Mouse (Mus musculus) erythroblast, embryonic 14.5 days (primary cell): ENCODE results near the gene Sfswap.

Experiments used
- GATA1 ChIP-seq: IDR thresholded peaks from 2 replicates; pipeline ENCODE4 v1.6.1; 2012; ENCODE audit warnings: low read length, inconsistent platforms, mixed read lengths
- TAL1 ChIP-seq: IDR thresholded peaks from 3 replicates; pipeline ENCODE4 v1.6.1; 2012; ENCODE audit warnings: low read length, inconsistent platforms, mixed read lengths

DNA sequence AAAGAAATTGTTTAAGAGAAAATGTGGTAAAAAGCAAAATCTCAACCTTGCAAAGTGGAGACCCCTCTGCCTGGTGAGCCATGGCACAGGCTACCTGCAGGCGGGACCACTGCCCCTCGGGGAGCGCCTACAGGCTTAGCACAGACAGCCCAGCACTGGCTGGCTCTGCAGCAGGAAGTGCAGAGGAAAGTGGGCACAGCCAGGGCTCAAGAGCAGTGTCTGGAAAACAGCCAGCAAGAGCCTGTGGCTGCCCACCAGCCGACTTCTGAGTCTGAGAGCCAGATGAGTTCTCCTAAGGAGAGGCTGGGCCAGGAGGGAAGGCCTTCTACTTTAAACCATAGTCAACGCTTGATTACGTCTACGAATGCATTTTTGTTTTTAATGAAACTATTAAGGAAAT is 20.5 kb downstream of the Sfswap start:
- no peak for TF ChIP-seq GATA1
- TF ChIP-seq TAL1 = no peak
